In the genomic region with DNA sequence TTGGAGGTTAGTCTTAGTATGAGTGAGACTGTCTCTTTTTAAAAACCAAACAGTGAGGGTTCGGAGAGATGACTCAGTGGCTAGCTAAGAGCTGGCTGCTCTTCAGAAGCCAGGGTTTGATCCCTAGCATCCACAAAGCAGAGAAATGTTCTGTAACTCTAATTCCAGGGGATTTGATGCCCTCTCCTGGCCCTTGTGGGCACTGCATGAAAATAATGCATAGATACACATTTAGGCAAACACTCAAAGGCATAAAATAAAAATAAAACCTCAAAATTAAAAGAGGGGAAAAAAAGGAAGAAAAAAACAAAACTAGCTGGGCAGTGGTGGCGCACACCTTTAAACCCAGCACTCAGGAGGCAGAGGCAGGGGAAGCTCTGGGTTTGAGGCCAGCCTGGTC, we compare ENCODE assay signal across 9 mouse cellular contexts. TPM values are rescaled to one million over a fixed set of nuclear protein-coding genes. Genes with fewer than 3 reads are reported as not detected.
DNase-seq lines count a peak whose midpoint lies in the region; ATAC-seq and TF ChIP-seq lines count a peak whose summit lies in the region.
"Had no signal": no experiment of that assay in that cellular context is flagged by ENCODE, and none has a peak within 500 bp of the region (broad histone marks: within the 10 kb centered on the region; RNA-seq: fewer than 3 reads in every experiment).

No protein-coding gene starts in this region.

- TF ChIP-seq RAD21 in MEL (IDR thresholded peaks at IDR 0.05; ENCODE audit: low read depth, low read length): peak; percentile 74

- H3K27me3 ChIP-seq in limb, embryonic 11.5 days (ENCODE audit: control insufficient read depth, insufficient read depth, low read length): no peaks in the 10 kb centered on the region
- no peaks in the 10 kb centered on the region for H3K27me3 ChIP-seq in limb, embryonic 10.5 days (ENCODE audit: low read depth, poor library complexity, severe bottlenecking)
- H3K27me3 ChIP-seq in MEL (ENCODE audit: control insufficient read depth in 1 of 2, insufficient read depth in 2 of 2, low read length in 2 of 2): no peaks in the 10 kb centered on the region
- H3K27me3 ChIP-seq: megakaryocyte, embryonic 14.5 days had no signal

- H3K79me2 ChIP-seq in MEL (ENCODE audit: control insufficient read depth, insufficient read depth, low read length, poor library complexity): peaks cover 61% of the 10 kb centered on the region

- no peak overlapping the region for H3K4me2 ChIP-seq in limb, embryonic 11.5 days (ENCODE audit: low read depth, severe bottlenecking)

- WGBS in limb, embryonic 11.5 days: 92% methylated on average over 2 of the region's 2 CpGs
- 97% methylated on average over 2 of the region's 2 CpGs for WGBS in limb, embryonic 10.5 days

- H3K36me3 ChIP-seq in limb, embryonic 11.5 days (ENCODE audit: control insufficient read depth, insufficient read depth, low read length): no peaks in the 10 kb centered on the region
- peaks cover 2% of the 10 kb centered on the region; the same call in 1 of the 2 replicates for H3K36me3 ChIP-seq in limb, embryonic 10.5 days
- H3K36me3 ChIP-seq in MEL (ENCODE audit: control insufficient read depth in 1 of 2, insufficient read depth in 2 of 2, low read length in 2 of 2): peaks cover 1 to 26% of the 10 kb centered on the region in 2 experiments; a peak in 3 of 4 replicates

- no peaks in the 10 kb centered on the region for H3K9me3 ChIP-seq in limb, embryonic 11.5 days (ENCODE audit: control insufficient read depth, low read length)
- H3K9me3 ChIP-seq in limb, embryonic 10.5 days (replicated peaks): no peaks in the 10 kb centered on the region
- H3K9me3 ChIP-seq in MEL (replicated peaks; ENCODE audit: insufficient read depth, low read length): no peaks in the 10 kb centered on the region
- H3K9me3 ChIP-seq: megakaryocyte, embryonic 14.5 days had no signal

- no peak for ATAC-seq in limb, embryonic 11.5 days (ENCODE audit: insufficient number of reproducible peaks, low FRiP score, low TSS enrichment, low read depth)

- no peak overlapping the region for H3K9ac ChIP-seq in limb, embryonic 11.5 days (ENCODE audit: low read length)
- no peak overlapping the region for H3K9ac ChIP-seq in MEL (ENCODE audit: control insufficient read depth, low read depth, low read length, poor library complexity, severe bottlenecking)

- H3K4me1 ChIP-seq in limb, embryonic 11.5 days (ENCODE audit: control insufficient read depth, insufficient read depth, low read length): peaks cover 5% of the 10 kb centered on the region; the same call in 1 of the 2 replicates
- H3K4me1 ChIP-seq in limb, embryonic 10.5 days: peaks cover 5% of the 10 kb centered on the region
- peaks cover 0 to 14% of the 10 kb centered on the region in 2 experiments; a peak in 2 of 4 replicates for H3K4me1 ChIP-seq in MEL (ENCODE audit: control insufficient read depth in 1 of 2, insufficient read depth in 2 of 2, low read length in 2 of 2)

- peak in 2 of 3 experiments; percentile 53 to 75; a peak in 3 of 6 replicates for TF ChIP-seq CTCF in MEL (IDR thresholded peaks at IDR 0.05 in 2 of 3, conservative IDR thresholded peaks at IDR 0.05 in 1 of 3; ENCODE audit: control insufficient read depth in 1 of 3, insufficient read depth in 1 of 3, low read depth in 2 of 3, low read length in 3 of 3, poor library complexity in 1 of 3, severe bottlenecking in 1 of 3)

- TF ChIP-seq POLR2A in MEL (IDR thresholded peaks at IDR 0.05; ENCODE audit: control insufficient read depth in 1 of 2, insufficient read depth in 1 of 2, low read depth in 1 of 2, low read length in 2 of 2, poor library complexity in 1 of 2): no peak

- no peak overlapping the region for H3K27ac ChIP-seq in limb, embryonic 11.5 days (replicated peaks; ENCODE audit: low read depth, low read length)
- no peak overlapping the region for H3K27ac ChIP-seq in limb, embryonic 10.5 days
- no peak overlapping the region for H3K27ac ChIP-seq in MEL (ENCODE audit: control insufficient read depth, low read depth, low read length)

- peak; percentile 34 for DNase-seq in embryo, embryonic 10.5 days (ENCODE audit: low spot score)
- no peak for DNase-seq in embryo, embryonic 9.5 days (ENCODE audit: extremely low spot score)
- DNase-seq in limb, embryonic 11.5 days (ENCODE audit: low spot score): peak; percentile 31
- DNase-seq in limb, embryonic 10.5 days (ENCODE audit: low spot score): no peak
- peak; percentile 65 for DNase-seq in MEL (ENCODE audit: low read depth, low spot score)
- peak; percentile 27 to 38 for DNase-seq in natural killer cell, adult 2 months (ENCODE audit: low spot score in 2 of 2)
- no peak for DNase-seq in urinary bladder, adult 18-20 months (ENCODE audit: low spot score in 2 of 2)
- no peak for DNase-seq in left cerebral cortex, adult 8-10 months (ENCODE audit: low spot score in 2 of 2)

- H3K4me3 ChIP-seq in limb, embryonic 11.5 days (ENCODE audit: low read depth, low read length): no peak overlapping the region
- H3K4me3 ChIP-seq in limb, embryonic 10.5 days: no peak overlapping the region
- no peak overlapping the region for H3K4me3 ChIP-seq in MEL (ENCODE audit: control insufficient read depth in 1 of 2, insufficient read depth in 1 of 2, low read depth in 2 of 2, low read length in 2 of 2)
- H3K4me3 ChIP-seq: megakaryocyte, embryonic 14.5 days had no signal

- no peak for TF ChIP-seq EP300 in MEL (IDR thresholded peaks at IDR 0.05; ENCODE audit: low read depth in 1 of 2, low read length in 2 of 2)

TF ChIP-seq in MEL, 35 proteins besides CTCF, POLR2A, EP300 and RAD21:
- TF ChIP-seq USF2 (IDR thresholded peaks at IDR 0.05; ENCODE audit: borderline replicate concordance in 1 of 2, insufficient read depth in 1 of 2, low read depth in 1 of 2, low read length in 2 of 2): no peak
- TF ChIP-seq NRF1 (IDR thresholded peaks at IDR 0.05; ENCODE audit: insufficient read depth, low read depth, low read length, poor library complexity, severe bottlenecking): no peak
- TF ChIP-seq HCFC1 (IDR thresholded peaks at IDR 0.05; ENCODE audit: low read depth, low read length): no peak
- no peak for TF ChIP-seq TBP (IDR thresholded peaks at IDR 0.05; ENCODE audit: low read depth, low read length)
- TF ChIP-seq BHLHE40 (IDR thresholded peaks at IDR 0.05; ENCODE audit: borderline replicate concordance, low read depth, low read length): no peak
- no peak for TF ChIP-seq ZKSCAN1 (IDR thresholded peaks at IDR 0.05; ENCODE audit: low read depth, low read length)
- no peak for TF ChIP-seq ELF1 (IDR thresholded peaks at IDR 0.05; ENCODE audit: low read depth, low read length)
- TF ChIP-seq USF1 (IDR thresholded peaks at IDR 0.05; ENCODE audit: low read depth, low read length): no peak
- TF ChIP-seq ZC3H11A (IDR thresholded peaks at IDR 0.05; ENCODE audit: low read depth, low read length): peak; percentile 45
- no peak for TF ChIP-seq GABPA (IDR thresholded peaks at IDR 0.05; ENCODE audit: low read depth, low read length)
- no peak for TF ChIP-seq MAX (IDR thresholded peaks at IDR 0.05; ENCODE audit: low read length)
- TF ChIP-seq SIN3A (IDR thresholded peaks at IDR 0.05; ENCODE audit: low read length): 0 out of 2 replicates have a peak, but pooled peaks have one; percentile 19
- TF ChIP-seq TAL1 (IDR thresholded peaks at IDR 0.05; ENCODE audit: low read length): no peak
- peak; percentile 67 for TF ChIP-seq SMC3 (IDR thresholded peaks at IDR 0.05; ENCODE audit: low read depth, low read length)
- no peak for TF ChIP-seq NELFE (IDR thresholded peaks at IDR 0.05; ENCODE audit: low read depth, low read length)
- no peak for TF ChIP-seq MAZ (IDR thresholded peaks at IDR 0.05; ENCODE audit: low read depth, low read length)
- TF ChIP-seq MEF2A (IDR thresholded peaks at IDR 0.05; ENCODE audit: extremely low read depth, insufficient replicate concordance, low read depth, low read length, poor library complexity, severe bottlenecking): no peak
- no peak for TF ChIP-seq UBTF (IDR thresholded peaks at IDR 0.05; ENCODE audit: borderline replicate concordance, insufficient read depth, low read depth, low read length)

RNA-seq across cellular contexts. Expression of gene Pias1, which starts 13.3 kb away (rescaled TPM):
- polyA plus RNA-seq in limb, embryonic 11.5 days (2014; fragmentation: Nextera tagmentation; extraction: Ambion mirVana): 56.5 and 69.6 TPM in 2 replicates
- 47.4 and 53.9 TPM in 2 replicates for polyA plus RNA-seq in limb, embryonic 10.5 days (2016; fragmentation: Nextera tagmentation; extraction: Ambion mirVana)
- total RNA-seq in MEL (2012; rRNA removed): 7.7 and 8.8 TPM in 2 replicates
- 10 to 100 TPM in 1 of 2 experiments, not detected in 1; 21.5 TPM for polyA plus RNA-seq in MEL (2012; ENCODE audit: insufficient read depth in 1 of 2, insufficient read length in 2 of 2, low read depth in 1 of 2, low replicate concordance in 2 of 2, missing spikeins in 1 of 2)
- total RNA-seq in left cerebral cortex, adult 8-10 months (2022): 10 to 100 TPM; 61.7 to 74.7 (median 64.9) TPM

Comparison
In these comparisons a context has a peak if more than half of its experiments do, and no peak if none do; other contexts are left out.
1. DNase-seq: peak in embryo, embryonic 10.5 days (single experiment), limb, embryonic 11.5 days (single experiment), MEL (single experiment) and natural killer cell, adult 2 months (2 of 2); none in embryo, embryonic 9.5 days (single experiment), limb, embryonic 10.5 days (single experiment), urinary bladder, adult 18-20 months (0 of 2) and left cerebral cortex, adult 8-10 months (0 of 2).